Mouse (Mus musculus) olfactory bulb, adult 2 months (tissue): ENCODE measurements around the gene Mlec.
"Not testable (repeated sequence)": the region's sequence is repeated elsewhere in the genome, so short reads cannot be mapped to it uniquely, and the experiment has no call there.

Source experiments
- CTCF ChIP-seq: fragments of 200-500 bp; IDR thresholded peaks from 2 replicates; pipeline ENCODE4 v1.5.1; 2012; ENCODE audit warnings: low read depth, mild to moderate bottlenecking, low read length, moderate library complexity; ENCODE audit not compliant: insufficient read depth
- POLR2A ChIP-seq: fragments of 200-500 bp; IDR thresholded peaks from 2 replicates; pipeline ENCODE4 v1.6.1; 2012; ENCODE audit warnings: mild to moderate bottlenecking, low read depth, low read length, moderate library complexity; ENCODE audit not compliant: insufficient read depth

- not testable (repeated sequence) for TF ChIP-seq POLR2A, CTCF
Measured at GRCm38 (mm10) chr5:115164446-115164845, 6.5 kb upstream of the Mlec start.
